In the genomic region with DNA sequence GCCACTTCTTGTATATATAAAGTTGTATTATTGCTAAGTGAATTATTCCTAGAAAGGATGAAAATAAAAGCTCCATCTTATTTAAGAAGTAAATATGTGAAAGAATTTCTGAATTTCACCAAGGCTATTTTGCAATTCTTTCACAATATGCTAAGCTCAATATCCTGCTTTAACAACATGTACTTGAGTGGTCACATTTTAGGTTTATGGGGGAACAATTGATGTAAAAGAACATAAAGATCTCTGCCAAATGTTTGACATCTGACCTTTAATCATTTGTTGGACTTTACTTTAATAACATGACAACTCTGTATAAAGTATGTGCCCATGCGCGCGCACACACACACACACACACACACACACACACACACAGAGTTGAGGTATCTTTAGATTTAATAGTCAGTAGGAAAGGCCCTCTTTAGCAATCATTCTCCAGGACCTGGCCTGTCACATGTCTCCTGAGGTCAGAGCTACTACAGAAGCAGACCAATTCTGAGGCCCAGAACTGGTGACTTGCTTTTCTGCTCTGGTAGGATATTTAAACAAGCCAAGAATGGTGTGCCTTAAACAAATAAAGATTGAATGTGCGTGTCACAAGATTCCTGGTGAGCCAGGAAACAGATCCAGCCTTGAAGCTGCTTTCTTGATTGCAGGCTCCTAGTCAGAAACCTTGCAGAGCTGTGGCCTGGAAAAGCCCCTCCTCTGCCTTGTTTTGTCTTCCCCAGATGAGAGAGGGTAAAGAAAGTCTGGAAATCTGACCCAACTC, we compare ENCODE assay signal across 10 mouse cellular contexts.
DNase-seq lines count a peak whose midpoint lies in the region; ATAC-seq and TF ChIP-seq lines count a peak whose summit lies in the region.
"Had no signal": no experiment of that assay in that cellular context is flagged by ENCODE, and none has a peak within 500 bp of the region (broad histone marks: within the 10 kb centered on the region; RNA-seq: fewer than 3 reads in every experiment).

No protein-coding gene starts in this region.

- no peaks in the 10 kb centered on the region for H3K36me3 ChIP-seq in lung, embryonic 14.5 days (ENCODE audit: insufficient read depth)
- H3K36me3 ChIP-seq in embryonic facial prominence, embryonic 15.5 days = no peaks in the 10 kb centered on the region
- no peaks in the 10 kb centered on the region for H3K36me3 ChIP-seq in myocyte (ENCODE audit: control insufficient read depth, insufficient read depth)
- no peaks in the 10 kb centered on the region for H3K36me3 ChIP-seq in thymus, adult 2 months (ENCODE audit: control insufficient read depth, insufficient read depth, low read length)

- ATAC-seq in lung, embryonic 14.5 days (ENCODE audit: insufficient read depth) = peak; percentile 56; the same call in 1 of the 2 replicates
- ATAC-seq in embryonic facial prominence, embryonic 15.5 days (ENCODE audit: insufficient number of reproducible peaks, low FRiP score, low TSS enrichment, low read depth) = no peak

- no peak for TF ChIP-seq POLR2A in myocyte (IDR thresholded peaks at IDR 0.05; ENCODE audit: insufficient read length, low read depth)
- no peak for TF ChIP-seq POLR2A in thymus, adult 2 months (IDR thresholded peaks at IDR 0.05; ENCODE audit: control insufficient read depth, extremely low read depth, insufficient read depth, low read length, poor library complexity)

- H3K27ac ChIP-seq in lung, embryonic 14.5 days (ENCODE audit: low read depth) = no peak overlapping the region; the same call in 1 of the 2 replicates
- peak overlapping the region; percentile 22; the same call in 1 of the 2 replicates for H3K27ac ChIP-seq in embryonic facial prominence, embryonic 15.5 days (replicated peaks)
- no peak overlapping the region for H3K27ac ChIP-seq in thymus, adult 2 months (ENCODE audit: control insufficient read depth, insufficient read depth, low read length)

- WGBS in lung, embryonic 14.5 days = 63% methylated on average over 4 of the region's 4 CpGs
- WGBS in embryonic facial prominence, embryonic 15.5 days = 64% methylated on average over 4 of the region's 4 CpGs
- WGBS in thymus, adult 2 months = 97% methylated on average over 4 of the region's 4 CpGs

- no peaks in the 10 kb centered on the region for H3K27me3 ChIP-seq in lung, embryonic 14.5 days (ENCODE audit: insufficient read depth, low read length)
- no peaks in the 10 kb centered on the region for H3K27me3 ChIP-seq in embryonic facial prominence, embryonic 15.5 days
- H3K27me3 ChIP-seq in myocyte (ENCODE audit: control insufficient read depth, insufficient read depth, insufficient read length) = no peaks in the 10 kb centered on the region
- H3K27me3 ChIP-seq in thymus, adult 2 months (ENCODE audit: control insufficient read depth, insufficient read depth, low read length) = no peaks in the 10 kb centered on the region

- H3K4me2 ChIP-seq in lung, embryonic 14.5 days = no peak overlapping the region
- no peak overlapping the region for H3K4me2 ChIP-seq in embryonic facial prominence, embryonic 15.5 days (replicated peaks)
- peak overlapping the region; percentile 37 for H3K4me2 ChIP-seq in myocyte (ENCODE audit: low read depth)

- H3K9me3 ChIP-seq in lung, embryonic 14.5 days (ENCODE audit: low read depth, low read length) = no peaks in the 10 kb centered on the region
- no peaks in the 10 kb centered on the region for H3K9me3 ChIP-seq in embryonic facial prominence, embryonic 15.5 days (replicated peaks)

- DNase-seq in adrenal gland, postnatal 10 days = peak; percentile 9
- DNase-seq in adrenal gland, adult 8-10 months = no peak
- DNase-seq in lung, embryonic 14.5 days = peak; percentile 46
- no peak for DNase-seq in lung, postnatal 4 days
- no peak for DNase-seq in right cerebral cortex, adult 2 months (ENCODE audit: low spot score in 2 of 2)
- no peak for DNase-seq in thymus, adult 2 months
- DNase-seq: adrenal gland, postnatal 14 days; cerebellum, adult 9-10 months had no signal

- no peak overlapping the region for H3K4me3 ChIP-seq in lung, embryonic 14.5 days (ENCODE audit: low read depth, low read length)
- no peak overlapping the region for H3K4me3 ChIP-seq in embryonic facial prominence, embryonic 15.5 days (replicated peaks)
- no peak overlapping the region for H3K4me3 ChIP-seq in myocyte
- H3K4me3 ChIP-seq in thymus, adult 2 months (ENCODE audit: control insufficient read depth, insufficient read depth, low read length) = no peak overlapping the region

- H3K9ac ChIP-seq in lung, embryonic 14.5 days = no peak overlapping the region
- H3K9ac ChIP-seq in embryonic facial prominence, embryonic 15.5 days = no peak overlapping the region

- TF ChIP-seq CTCF in lung, embryonic 14.5 days (IDR thresholded peaks at IDR 0.05; ENCODE audit: low read depth) = no peak
- no peak for TF ChIP-seq CTCF in thymus, adult 2 months (IDR thresholded peaks at IDR 0.05; ENCODE audit: borderline replicate concordance, control insufficient read depth, extremely low read depth, insufficient read depth, low read length, poor library complexity)

- H3K4me1 ChIP-seq in lung, embryonic 14.5 days (ENCODE audit: insufficient read depth) = 0 out of 2 replicates have a peak, but pooled peaks cover 3% of the 10 kb centered on the region
- H3K4me1 ChIP-seq in embryonic facial prominence, embryonic 15.5 days = 0 out of 2 replicates have a peak, but pooled peaks cover 4% of the 10 kb centered on the region
- H3K4me1 ChIP-seq in thymus, adult 2 months (replicated peaks; ENCODE audit: control insufficient read depth, insufficient read depth, low read length) = no peaks in the 10 kb centered on the region

- H3K79me2 ChIP-seq in myocyte (ENCODE audit: control insufficient read depth, insufficient read depth) = no peaks in the 10 kb centered on the region

- H3ac ChIP-seq in myocyte (ENCODE audit: control insufficient read depth, insufficient read length) = no peak overlapping the region

TF ChIP-seq in myocyte, 11 proteins besides CTCF, POLR2A, EP300 and RAD21:
- TF ChIP-seq POLR2AphosphoS2 (IDR thresholded peaks at IDR 0.05; ENCODE audit: insufficient read length, low read depth) (no peak), SRF (IDR thresholded peaks at IDR 0.05; ENCODE audit: control insufficient read depth, insufficient read length, low read depth) (no peak), REST (IDR thresholded peaks at IDR 0.05; ENCODE audit: insufficient read depth, insufficient read length) (no peak), TCF3 (IDR thresholded peaks at IDR 0.05; ENCODE audit: insufficient read length, low read depth) (no peak), MAX (IDR thresholded peaks at IDR 0.05; ENCODE audit: low read depth) (no peak), MYOD1 (IDR thresholded peaks at IDR 0.05; ENCODE audit: control insufficient read depth in 1 of 3, insufficient read length in 2 of 3, low read depth in 2 of 3) (no peak), E2F4 (IDR thresholded peaks at IDR 0.05; ENCODE audit: insufficient read depth) (no peak), USF1 (IDR thresholded peaks at IDR 0.05; ENCODE audit: low read depth) (no peak), CEBPB (IDR thresholded peaks at IDR 0.05; ENCODE audit: insufficient read depth, poor library complexity, severe bottlenecking) (no peak), TCF12 (IDR thresholded peaks at IDR 0.05; ENCODE audit: insufficient read depth, poor library complexity, severe bottlenecking) (no peak), MYOG (IDR thresholded peaks at IDR 0.05; ENCODE audit: control insufficient read depth in 1 of 3, insufficient read depth in 1 of 3, insufficient read length in 2 of 3, low read depth in 2 of 3) (no peak)

Comparison
In these comparisons a context has a peak if more than half of its experiments do, and no peak if none do; other contexts are left out.
1. DNase-seq: peak in adrenal gland, postnatal 10 days (single experiment) and lung, embryonic 14.5 days (single experiment); none in adrenal gland, adult 8-10 months (single experiment), lung, postnatal 4 days (0 of 2), right cerebral cortex, adult 2 months (0 of 2) and thymus, adult 2 months (single experiment).